ENCODE assay signal across 23 mouse cellular contexts in the genomic region with DNA sequence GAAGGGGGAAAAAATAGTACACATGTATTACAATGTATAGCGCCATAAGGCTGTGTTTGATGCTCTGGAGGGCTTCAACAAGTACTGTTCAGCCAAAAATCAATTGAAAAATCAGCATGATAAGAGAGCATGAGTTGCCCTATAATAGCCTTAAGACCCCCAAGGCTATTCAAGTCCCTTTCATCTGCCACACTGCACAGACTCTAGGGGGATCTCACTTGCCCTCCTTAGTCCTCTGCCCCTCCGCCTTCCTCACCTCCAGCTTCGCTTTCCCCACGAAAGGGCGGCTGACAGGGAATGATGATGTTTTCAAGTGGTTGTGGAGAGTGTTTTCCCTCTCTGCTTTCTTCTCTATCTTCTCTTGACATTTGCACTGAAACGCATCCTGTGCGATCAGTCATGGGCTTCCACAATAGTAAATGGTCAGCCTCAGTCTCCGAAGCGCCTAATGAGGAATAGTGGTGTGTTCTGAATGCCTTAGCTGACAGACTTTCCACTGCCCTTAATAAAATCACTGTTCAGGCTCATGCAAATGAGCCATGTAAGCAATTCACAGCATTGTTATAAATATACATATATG. TPM values are rescaled to one million over a fixed set of nuclear protein-coding genes. Genes with fewer than 3 reads are reported as not detected.
DNase-seq lines count a peak whose midpoint lies in the region; ATAC-seq and TF ChIP-seq lines count a peak whose summit lies in the region.
"Had no signal": no experiment of that assay in that cellular context is flagged by ENCODE, and none has a peak within 500 bp of the region (broad histone marks: within the 10 kb centered on the region; RNA-seq: fewer than 3 reads in every experiment).

No protein-coding gene starts in this region.

- no peaks in the 10 kb centered on the region for H3K27me3 ChIP-seq in forebrain, embryonic 12.5 days
- H3K27me3 ChIP-seq in forebrain, embryonic 11.5 days (ENCODE audit: control insufficient read depth, insufficient read depth, low read length), result no peaks in the 10 kb centered on the region
- H3K27me3 ChIP-seq in hindbrain, embryonic 13.5 days, result no peaks in the 10 kb centered on the region
- no peaks in the 10 kb centered on the region for H3K27me3 ChIP-seq in midbrain, embryonic 12.5 days
- no peaks in the 10 kb centered on the region for H3K27me3 ChIP-seq in kidney, embryonic 15.5 days
- H3K27me3 ChIP-seq: heart, embryonic 15.5 days; liver, embryonic 15.5 days; lung, embryonic 15.5 days; neural tube, embryonic 13.5 days; stomach, embryonic 15.5 days had no signal

- WGBS in forebrain, embryonic 12.5 days, result 62% methylated on average over 9 of the region's 9 CpGs
- WGBS in forebrain, embryonic 11.5 days, result 78% methylated on average over 9 of the region's 9 CpGs
- WGBS in hindbrain, embryonic 13.5 days, result 47% methylated on average over 9 of the region's 9 CpGs
- WGBS in midbrain, embryonic 12.5 days, result 69% methylated on average over 9 of the region's 9 CpGs
- WGBS in kidney, embryonic 15.5 days, result 81% methylated on average over 9 of the region's 9 CpGs

- peaks cover 20% of the 10 kb centered on the region for H3K36me3 ChIP-seq in forebrain, embryonic 12.5 days (replicated peaks)
- no peaks in the 10 kb centered on the region for H3K36me3 ChIP-seq in forebrain, embryonic 11.5 days (ENCODE audit: control insufficient read depth, insufficient read depth, low read length)
- H3K36me3 ChIP-seq in hindbrain, embryonic 13.5 days, result peaks cover 24% of the 10 kb centered on the region
- peaks cover 14% of the 10 kb centered on the region for H3K36me3 ChIP-seq in midbrain, embryonic 12.5 days
- H3K36me3 ChIP-seq in kidney, embryonic 15.5 days, result peaks cover 59% of the 10 kb centered on the region
- H3K36me3 ChIP-seq: limb, embryonic 15.5 days; liver, embryonic 15.5 days had no signal

- peak overlapping the region; percentile 8; the same call in 1 of the 2 replicates for H3K4me2 ChIP-seq in forebrain, embryonic 12.5 days
- H3K4me2 ChIP-seq in forebrain, embryonic 11.5 days (ENCODE audit: low read depth, low read length, severe bottlenecking), result no peak overlapping the region
- H3K4me2 ChIP-seq in hindbrain, embryonic 13.5 days, result peak overlapping the region; percentile 25; the same call in 1 of the 2 replicates
- H3K4me2 ChIP-seq in midbrain, embryonic 12.5 days (replicated peaks), result no peak overlapping the region
- no peak overlapping the region for H3K4me2 ChIP-seq in kidney, embryonic 15.5 days
- H3K4me2 ChIP-seq: heart, embryonic 15.5 days; limb, embryonic 15.5 days; liver, embryonic 15.5 days; lung, embryonic 15.5 days; stomach, embryonic 15.5 days had no signal

- no peak for ATAC-seq in forebrain, embryonic 12.5 days (ENCODE audit: low FRiP score)
- no peak for ATAC-seq in forebrain, embryonic 11.5 days (replicated peaks; ENCODE audit: low FRiP score)
- 0 out of 2 replicates have a peak, but pooled peaks have one; percentile 7 for ATAC-seq in hindbrain, embryonic 13.5 days (ENCODE audit: low FRiP score)
- ATAC-seq in midbrain, embryonic 12.5 days (ENCODE audit: low FRiP score, low read depth), result peak; percentile 68; the same call in 1 of the 2 replicates
- no peak for ATAC-seq in kidney, embryonic 15.5 days (replicated peaks; ENCODE audit: low FRiP score)
- ATAC-seq: intestine, embryonic 16.5 days had no signal

- TF ChIP-seq CTCF in brain, embryonic 14.5 days (IDR thresholded peaks at IDR 0.05; ENCODE audit: borderline replicate concordance, extremely low read depth, insufficient read depth, insufficient read length), result no peak

- DNase-seq in forebrain, embryonic 11.5 days (ENCODE audit: low spot score), result no peak
- DNase-seq in brain, embryonic 14.5 days (ENCODE audit: low read depth), result peak; percentile 47
- DNase-seq in right cerebral cortex, postnatal 36 days (ENCODE audit: low spot score in 2 of 2), result no peak
- DNase-seq in B cell, adult 2 months, result no peak
- DNase-seq: adrenal gland, postnatal 14 days; cerebellum, postnatal 10 days; heart, postnatal 36 days; kidney, adult 9 months; kidney, postnatal 25 days; lung, postnatal 4 days; thymus, postnatal 36 days had no signal

- no peaks in the 10 kb centered on the region for H3K9me3 ChIP-seq in forebrain, embryonic 12.5 days
- H3K9me3 ChIP-seq in forebrain, embryonic 11.5 days (ENCODE audit: control insufficient read depth, low read length), result no peaks in the 10 kb centered on the region
- H3K9me3 ChIP-seq in hindbrain, embryonic 13.5 days, result no peaks in the 10 kb centered on the region
- H3K9me3 ChIP-seq in midbrain, embryonic 12.5 days, result no peaks in the 10 kb centered on the region
- no peaks in the 10 kb centered on the region for H3K9me3 ChIP-seq in kidney, embryonic 15.5 days (replicated peaks)
- H3K9me3 ChIP-seq: heart, embryonic 15.5 days; limb, embryonic 15.5 days; liver, embryonic 15.5 days; lung, embryonic 15.5 days; neural tube, embryonic 13.5 days; stomach, embryonic 15.5 days had no signal

- peaks cover 32% of the 10 kb centered on the region for H3K4me1 ChIP-seq in forebrain, embryonic 12.5 days
- H3K4me1 ChIP-seq in forebrain, embryonic 11.5 days (replicated peaks; ENCODE audit: control insufficient read depth, insufficient read depth, low read length), result peaks cover 12% of the 10 kb centered on the region; the same call in 1 of the 2 replicates
- peaks cover 32% of the 10 kb centered on the region for H3K4me1 ChIP-seq in hindbrain, embryonic 13.5 days (replicated peaks)
- H3K4me1 ChIP-seq in midbrain, embryonic 12.5 days, result peaks cover 36% of the 10 kb centered on the region
- H3K4me1 ChIP-seq in kidney, embryonic 15.5 days, result peaks cover 16% of the 10 kb centered on the region
- H3K4me1 ChIP-seq: limb, embryonic 15.5 days; liver, embryonic 15.5 days had no signal

- TF ChIP-seq POLR2A in brain, embryonic 14.5 days (IDR thresholded peaks at IDR 0.05; ENCODE audit: borderline replicate concordance, extremely low read depth, insufficient read depth, insufficient read length, poor library complexity, severe bottlenecking), result no peak

- no peak overlapping the region for H3K4me3 ChIP-seq in forebrain, embryonic 12.5 days (replicated peaks)
- no peak overlapping the region for H3K4me3 ChIP-seq in forebrain, embryonic 11.5 days (ENCODE audit: low read depth, low read length)
- H3K4me3 ChIP-seq in hindbrain, embryonic 13.5 days, result no peak overlapping the region
- H3K4me3 ChIP-seq in midbrain, embryonic 12.5 days, result no peak overlapping the region
- H3K4me3 ChIP-seq in kidney, embryonic 15.5 days (replicated peaks), result no peak overlapping the region
- H3K4me3 ChIP-seq: heart, embryonic 15.5 days; limb, embryonic 15.5 days; liver, embryonic 15.5 days; lung, embryonic 15.5 days; myocyte; neural tube, embryonic 13.5 days; stomach, embryonic 15.5 days had no signal

- 0 out of 2 replicates have a peak overlapping the region, but pooled peaks have one; percentile 26 for H3K27ac ChIP-seq in forebrain, embryonic 12.5 days
- no peak overlapping the region for H3K27ac ChIP-seq in forebrain, embryonic 11.5 days (ENCODE audit: low read depth, low read length)
- H3K27ac ChIP-seq in hindbrain, embryonic 13.5 days, result peak overlapping the region; percentile 56
- H3K27ac ChIP-seq in midbrain, embryonic 12.5 days (replicated peaks), result no peak overlapping the region
- H3K27ac ChIP-seq in kidney, embryonic 15.5 days, result no peak overlapping the region
- H3K27ac ChIP-seq: heart, embryonic 15.5 days; limb, embryonic 15.5 days; liver, embryonic 15.5 days; lung, embryonic 15.5 days; stomach, embryonic 15.5 days had no signal

- H3K9ac ChIP-seq in forebrain, embryonic 12.5 days, result no peak overlapping the region
- no peak overlapping the region for H3K9ac ChIP-seq in forebrain, embryonic 11.5 days (ENCODE audit: low read length)
- H3K9ac ChIP-seq in hindbrain, embryonic 13.5 days, result no peak overlapping the region
- H3K9ac ChIP-seq in midbrain, embryonic 12.5 days (replicated peaks), result no peak overlapping the region
- no peak overlapping the region for H3K9ac ChIP-seq in kidney, embryonic 15.5 days
- H3K9ac ChIP-seq: heart, embryonic 15.5 days; limb, embryonic 15.5 days; liver, embryonic 15.5 days; lung, embryonic 15.5 days; neural tube, embryonic 13.5 days; stomach, embryonic 15.5 days had no signal

RNA-seq across cellular contexts. Expression of gene Meis2, which starts 23.9 kb away (rescaled TPM):
- 104 and 111 TPM in 2 replicates for polyA plus RNA-seq in forebrain, embryonic 12.5 days (2016; fragmentation: Nextera tagmentation; extraction: Ambion mirVana)
- 75.4 and 77.2 TPM in 2 replicates for polyA plus RNA-seq in forebrain, embryonic 11.5 days (2014; fragmentation: Nextera tagmentation; extraction: Ambion mirVana)
- 134 and 209 TPM in 2 replicates for polyA plus RNA-seq in brain, embryonic 14.5 days (2012; rRNA removed)
- 139 and 175 TPM in 2 replicates for polyA plus RNA-seq in hindbrain, embryonic 13.5 days (2015; fragmentation: Nextera tagmentation; extraction: Ambion mirVana)
- polyA plus RNA-seq in midbrain, embryonic 12.5 days (2016; fragmentation: Nextera tagmentation; extraction: Ambion mirVana), result 76.1 and 92.1 TPM in 2 replicates
- polyA plus RNA-seq in kidney, embryonic 15.5 days (2015; fragmentation: Nextera tagmentation; extraction: Ambion mirVana), result 85.5 and 94.3 TPM in 2 replicates

Comparison
In these comparisons a context has a peak if more than half of its experiments do, and no peak if none do; other contexts are left out.
1. H3K27ac ChIP-seq: peak in forebrain, embryonic 12.5 days (single experiment) and hindbrain, embryonic 13.5 days (single experiment); none in forebrain, embryonic 11.5 days (single experiment), midbrain, embryonic 12.5 days (single experiment) and kidney, embryonic 15.5 days (single experiment).
2. H3K4me2 ChIP-seq: peak in forebrain, embryonic 12.5 days (single experiment) and hindbrain, embryonic 13.5 days (single experiment); none in forebrain, embryonic 11.5 days (single experiment), midbrain, embryonic 12.5 days (single experiment) and kidney, embryonic 15.5 days (single experiment).
3. ATAC-seq: peak in hindbrain, embryonic 13.5 days (single experiment) and midbrain, embryonic 12.5 days (single experiment); none in forebrain, embryonic 12.5 days (single experiment), forebrain, embryonic 11.5 days (single experiment) and kidney, embryonic 15.5 days (single experiment).